Mouse (Mus musculus): ENCODE results near the gene Gm10518.
"Not testable (repeated sequence)": the region's sequence is repeated elsewhere in the genome, so short reads cannot be mapped to it uniquely, and the experiment has no call there.

Gm10518 gene

GRCm38 (mm10) chr1:179802610-179803512, at the start of gene Gm10518:
Gene Gm10518, plus strand, starts transcription at chr1:179803376.
- peak in 1 of 2 experiments; percentile 67 for DNase-seq

- DNase-seq, result no peak
Observed at GRCm38 (mm10) chr1:179756477-179756876, 46.7 kb upstream of the Gm10518 start.

- no peak for DNase-seq
Observed at GRCm38 (mm10) chr1:179760086-179760485, 43.1 kb upstream of the Gm10518 start.

- no peak for DNase-seq
Observed at GRCm38 (mm10) chr1:179760553-179760952, 42.6 kb upstream of the Gm10518 start.

- no peak for DNase-seq
Observed at GRCm38 (mm10) chr1:179776831-179777230, 26.3 kb upstream of the Gm10518 start.

GRCm38 (mm10) chr1:179784098-179784497, 19.1 kb upstream of the Gm10518 start:
- no peak for DNase-seq

GRCm38 (mm10) chr1:179785502-179785901, 17.7 kb upstream of the Gm10518 start:
- no peak for DNase-seq

- DNase-seq, result no peak
Observed at GRCm38 (mm10) chr1:179787281-179787680, 15.9 kb upstream of the Gm10518 start.

- no peak for DNase-seq
Observed at GRCm38 (mm10) chr1:179798794-179799193, 4.4 kb upstream of the Gm10518 start.

GRCm38 (mm10) chr1:179803513-179804139, 450 bp downstream of the Gm10518 start, which contains the start of gene Ahctf1:
Gene Ahctf1, minus strand, starts transcription at chr1:179803680.
- peak; percentile 90 to 91 for DNase-seq

GRCm38 (mm10) chr1:179804140-179804881, 1.1 kb downstream of the Gm10518 start:
- no peak for DNase-seq

- DNase-seq, result no peak
Observed at GRCm38 (mm10) chr1:179805751-179806150, 2.6 kb downstream of the Gm10518 start.

- no peak for DNase-seq
Observed at GRCm38 (mm10) chr1:179807468-179807867, 4.3 kb downstream of the Gm10518 start.

- DNase-seq, result no peak
Observed at GRCm38 (mm10) chr1:179808300-179808699, 5.1 kb downstream of the Gm10518 start.

GRCm38 (mm10) chr1:179813385-179813784, 10.2 kb downstream of the Gm10518 start:
- no peak for DNase-seq

GRCm38 (mm10) chr1:179814616-179815015, 11.4 kb downstream of the Gm10518 start:
- no peak for DNase-seq

- DNase-seq, result not testable (repeated sequence)
Observed at GRCm38 (mm10) chr1:179818490-179819278, 15.5 kb downstream of the Gm10518 start.

GRCm38 (mm10) chr1:179824549-179824948, 21.4 kb downstream of the Gm10518 start:
- DNase-seq, result no peak

GRCm38 (mm10) chr1:179828051-179828450, 24.9 kb downstream of the Gm10518 start:
- DNase-seq, result no peak

GRCm38 (mm10) chr1:179828900-179829299, 25.7 kb downstream of the Gm10518 start:
- no peak for DNase-seq

- no peak for DNase-seq
Observed at GRCm38 (mm10) chr1:179832710-179833240, 29.6 kb downstream of the Gm10518 start.

GRCm38 (mm10) chr1:179833596-179833995, 30.4 kb downstream of the Gm10518 start:
- no peak for DNase-seq
